Mouse (Mus musculus) forebrain, embryonic 15.5 days (tissue): ENCODE results near the gene Rnf183. TPM values are rescaled to one million over a fixed set of nuclear protein-coding genes. Genes with fewer than 3 reads are reported as not detected.

ENCODE experiments used
- polyA plus RNA-seq: library from polyadenylated mRNA; unstranded; fragments of >200 nt; fragmentation: Nextera tagmentation; extraction: Ambion mirVana; gene quantifications from 2 replicates; pipeline ENCODE4 v1.2.1, GENCODE M21; 2015

The Rnf183 gene
- polyA plus RNA-seq, 1 experiment from 2014 or later = 0.32 TPM

Other genes with a start within 250 kb of the Rnf183 start
- 20.4 TPM in 2 replicates for gene Zfp37, start 204.2 kb downstream of the Rnf183 start, polyA plus RNA-seq
- gene Slc31a2, start 172.7 kb downstream of the Rnf183 start, polyA plus RNA-seq = 11.1 and 11.8 TPM in 2 replicates
- gene Fkbp15, start 74.7 kb downstream of the Rnf183 start, polyA plus RNA-seq = 22.8 and 23.6 TPM in 2 replicates
- 39.2 and 40.4 TPM in 2 replicates for gene Slc31a1, start 74.5 kb downstream of the Rnf183 start, polyA plus RNA-seq
- 104 and 125 TPM in 2 replicates for gene Cdc26, start 26.6 kb downstream of the Rnf183 start, polyA plus RNA-seq
- 17.8 and 19.5 TPM in 2 replicates for gene Prpf4, start 26.5 kb downstream of the Rnf183 start, polyA plus RNA-seq
- 9.9 and 11.5 TPM in 2 replicates for gene Wdr31, start 35.6 kb upstream of the Rnf183 start, polyA plus RNA-seq
- 0.78 and 0.85 TPM in 2 replicates for gene Bspry, start 44.8 kb upstream of the Rnf183 start, polyA plus RNA-seq
- 10.8 TPM in 2 replicates for gene Hdhd3, start 68.2 kb upstream of the Rnf183 start, polyA plus RNA-seq
- gene Alad, start 84.7 kb upstream of the Rnf183 start, polyA plus RNA-seq = 63.3 and 64.3 TPM in 2 replicates
- 83.9 and 88.4 TPM in 2 replicates for gene Pole3, start 89.8 kb upstream of the Rnf183 start, polyA plus RNA-seq
- gene 4933430I17Rik, start 90.1 kb upstream of the Rnf183 start, polyA plus RNA-seq = 0.60 and 0.79 TPM in 2 replicates
- 46.7 and 53.4 TPM in 2 replicates for gene Rgs3, start 124.6 kb upstream of the Rnf183 start, polyA plus RNA-seq